Mouse (Mus musculus) brain, embryonic 18.5 days (tissue): ENCODE measurements around the gene Ranbp10.

Experiments
- DNase-seq: peaks from one replicate; pipeline ENCODE4 v3.0.0-alpha.2; 2012; ENCODE audit warnings: low read depth, low spot score

Gene Ranbp10

GRCm38 (mm10) chr8:105826861-105827848 is at the start of gene Ranbp10, which contains the start of gene Tsnaxip1:
Gene Ranbp10, minus strand, starts transcription at chr8:105827350.
Gene Tsnaxip1, plus strand, starts transcription at chr8:105827731.
- DNase-seq = peak; percentile 99

GRCm38 (mm10) chr8:105874301-105874700 is 47.2 kb upstream of the Ranbp10 start:
- DNase-seq = no peak

- DNase-seq = no peak
These were observed 39.3 kb upstream of the Ranbp10 start for GRCm38 (mm10) chr8:105866364-105867029.

GRCm38 (mm10) chr8:105861951-105862350 is 34.8 kb upstream of the Ranbp10 start:
- no peak for DNase-seq

GRCm38 (mm10) chr8:105860143-105860981 is 33.2 kb upstream of the Ranbp10 start, which contains the start of gene Nutf2:
Gene Nutf2, plus strand, starts transcription at chr8:105860580.
- DNase-seq = peak; percentile 91

GRCm38 (mm10) chr8:105859314-105859713 is 32.2 kb upstream of the Ranbp10 start:
- DNase-seq = no peak

- DNase-seq = no peak
These were observed 31.3 kb upstream of the Ranbp10 start for GRCm38 (mm10) chr8:105858495-105858894.

GRCm38 (mm10) chr8:105856168-105856835 is 29.2 kb upstream of the Ranbp10 start:
- DNase-seq = no peak

GRCm38 (mm10) chr8:105855248-105856167 is 28.4 kb upstream of the Ranbp10 start:
- DNase-seq = no peak

GRCm38 (mm10) chr8:105854715-105855216 is 27.6 kb upstream of the Ranbp10 start, which contains the start of gene Thap11:
Gene Thap11, plus strand, starts transcription at chr8:105855132.
- peak; percentile 88 for DNase-seq

- DNase-seq = no peak
These were observed 27.2 kb upstream of the Ranbp10 start for GRCm38 (mm10) chr8:105854303-105854702.

GRCm38 (mm10) chr8:105853178-105853577 is 26.0 kb upstream of the Ranbp10 start, which contains the start of gene Cenpt:
Gene Cenpt, minus strand, starts transcription at chr8:105853278.
- no peak for DNase-seq

GRCm38 (mm10) chr8:105852146-105852729 is 25.1 kb upstream of the Ranbp10 start:
- DNase-seq = no peak

- peak; percentile 88 for DNase-seq
These were observed 24.5 kb upstream of the Ranbp10 start for GRCm38 (mm10) chr8:105851651-105852143.

- no peak for DNase-seq
These were observed 23.5 kb upstream of the Ranbp10 start for GRCm38 (mm10) chr8:105850611-105851010.

GRCm38 (mm10) chr8:105850014-105850413 is 22.9 kb upstream of the Ranbp10 start:
- DNase-seq = no peak

- no peak for DNase-seq
These were observed 19.5 kb upstream of the Ranbp10 start for GRCm38 (mm10) chr8:105846678-105847077.

GRCm38 (mm10) chr8:105839209-105839608 is 12.1 kb upstream of the Ranbp10 start:
- DNase-seq = no peak

GRCm38 (mm10) chr8:105836991-105837390 is 9.8 kb upstream of the Ranbp10 start:
- no peak for DNase-seq
